Mouse (Mus musculus): Measurements from ENCODE around the gene Xpo1.

The Xpo1 gene

GRCm38 (mm10) chr11:23298301-23298700 is 42.5 kb downstream of the Xpo1 start:
- no peak for DNase-seq (ENCODE audit: low read depth, low spot score)

- DNase-seq (ENCODE audit: low read depth, low spot score): no peak
These were observed 44.1 kb downstream of the Xpo1 start for GRCm38 (mm10) chr11:23299910-23300309.

DNA sequence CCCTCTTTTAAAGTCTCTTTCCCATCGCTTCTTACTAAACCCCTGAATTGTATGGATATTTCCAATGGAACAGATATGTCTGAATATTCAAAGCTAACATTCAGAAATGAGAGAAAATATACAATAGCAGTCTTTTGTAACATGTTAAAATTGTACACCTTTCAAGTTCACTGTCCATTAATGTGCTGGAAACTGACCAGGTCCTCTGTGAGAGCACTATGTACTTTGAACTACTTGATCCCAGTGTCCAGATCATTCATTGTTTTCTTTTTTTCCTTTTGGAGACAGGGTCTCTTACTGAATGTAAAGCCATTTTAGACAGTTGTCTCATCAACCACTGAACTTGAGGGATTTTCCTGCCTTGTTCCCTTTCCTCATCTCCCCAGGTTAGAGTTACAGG is 47.3 kb downstream of the Xpo1 start:
- DNase-seq (ENCODE audit: low read depth, low spot score): no peak

GRCm38 (mm10) chr11:23305101-23305672 is 49.3 kb downstream of the Xpo1 start:
- DNase-seq (ENCODE audit: low read depth, low spot score): peak; percentile 18

DNA sequence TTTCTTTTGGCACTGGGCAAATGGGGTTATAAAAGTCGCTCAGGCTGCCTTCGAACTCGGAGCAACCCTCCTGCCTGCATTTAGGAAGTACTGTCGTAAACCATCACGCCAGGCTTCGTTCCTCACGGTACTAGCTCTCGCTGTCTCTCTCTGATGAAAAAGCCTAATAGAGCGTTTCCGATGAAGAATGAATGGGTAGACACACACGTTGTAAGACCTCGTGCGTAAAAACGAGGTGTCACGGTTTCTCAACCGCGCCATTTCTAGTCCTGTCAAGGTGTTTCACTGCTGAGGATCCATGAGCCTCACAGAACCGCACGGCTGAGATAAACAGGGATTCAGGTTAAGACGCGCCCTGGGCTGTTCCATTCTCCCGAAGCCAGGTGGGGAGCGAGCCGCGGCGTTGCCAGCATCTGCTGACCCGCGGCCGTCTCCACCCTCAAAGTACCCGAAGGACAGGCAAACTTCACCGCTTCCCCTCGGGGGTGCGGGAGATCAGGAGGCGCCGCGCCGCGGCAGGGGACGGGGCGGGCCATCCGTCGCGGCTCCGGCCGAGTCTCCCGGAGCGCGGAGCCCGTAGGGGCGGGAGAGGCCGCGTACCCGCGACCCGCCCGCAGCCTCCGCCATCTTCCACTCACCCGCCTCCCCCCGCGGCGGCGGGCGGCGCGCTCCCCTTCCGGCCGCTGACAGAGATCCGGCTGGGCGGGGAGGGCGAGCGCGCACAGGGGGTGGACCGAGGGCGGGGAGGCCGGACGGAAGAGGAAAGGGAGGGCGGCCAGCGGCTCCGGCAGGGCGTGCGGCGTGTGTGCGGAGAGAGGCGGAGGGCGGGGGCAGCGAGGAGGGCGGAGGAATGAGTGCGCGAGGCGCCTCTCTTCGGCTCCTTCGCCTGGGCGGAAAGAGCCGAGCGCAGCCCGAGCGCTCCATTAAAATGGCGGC is 50.1 kb downstream of the Xpo1 start:
- DNase-seq (ENCODE audit: low read depth, low spot score): peak; percentile 99

GRCm38 (mm10) chr11:23306764-23307565 is 51.1 kb downstream of the Xpo1 start, which contains the start of gene Usp34:
Usp34 (plus strand) TSS chr11:23306895.
- peak; percentile 62 for DNase-seq (ENCODE audit: low read depth, low spot score)

GRCm38 (mm10) chr11:23307566-23307920 is 51.7 kb downstream of the Xpo1 start:
- no peak for DNase-seq (ENCODE audit: low read depth, low spot score)

GRCm38 (mm10) chr11:23313496-23313895 is 57.7 kb downstream of the Xpo1 start:
- no peak for DNase-seq (ENCODE audit: low read depth, low spot score)

GRCm38 (mm10) chr11:23329413-23329812 is 73.6 kb downstream of the Xpo1 start:
- no peak for DNase-seq (ENCODE audit: low read depth, low spot score)

GRCm38 (mm10) chr11:23332136-23332535 is 76.3 kb downstream of the Xpo1 start:
- DNase-seq (ENCODE audit: low read depth, low spot score): peak; percentile 20

DNA sequence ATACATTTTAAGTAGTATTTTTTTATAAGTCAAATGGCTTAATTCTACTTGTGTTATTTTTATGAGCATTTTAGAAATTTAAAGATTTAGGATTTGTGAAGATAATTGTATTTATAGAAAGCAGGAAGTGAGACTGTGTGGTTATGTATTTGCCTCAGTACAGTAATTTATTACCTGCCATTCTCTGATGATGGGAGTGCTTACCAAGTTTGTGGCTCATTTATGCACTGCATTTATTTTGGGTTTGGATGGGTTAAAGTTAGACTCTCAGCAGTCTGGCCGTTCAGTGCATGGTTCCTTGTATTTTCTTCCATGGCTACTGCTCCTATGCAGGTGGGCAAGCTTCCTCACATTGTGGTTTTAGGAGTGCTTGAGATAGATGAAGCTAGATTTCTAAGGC is 79.3 kb downstream of the Xpo1 start:
- DNase-seq (ENCODE audit: low read depth, low spot score): no peak

Measured in brain, adult 2 months (tissue).